Mouse (Mus musculus) heart, adult 2 months (tissue): ENCODE measurements at regions not wholly inside any gene's neighbourhood (a gene's known extent, or its start where the extent isn't known, plus 50 kb on each side); places are given as distances from the start of the nearest gene placed in this dataset.

ENCODE experiments used
- CTCF ChIP-seq: fragments of 200-600 bp; IDR thresholded peaks from 2 replicates; pipeline ENCODE4 v1.8.1; 2022; ENCODE audit warnings: antibody characterized with exemption, mild to moderate bottlenecking, moderate library complexity
- POLR2A ChIP-seq: fragments of 200-500 bp; IDR thresholded peaks from 2 replicates; pipeline ENCODE4 v1.6.1; 2011; ENCODE audit warnings: mild to moderate bottlenecking, low read depth, low read length, control low read depth; ENCODE audit not compliant: insufficient read depth

DNA sequence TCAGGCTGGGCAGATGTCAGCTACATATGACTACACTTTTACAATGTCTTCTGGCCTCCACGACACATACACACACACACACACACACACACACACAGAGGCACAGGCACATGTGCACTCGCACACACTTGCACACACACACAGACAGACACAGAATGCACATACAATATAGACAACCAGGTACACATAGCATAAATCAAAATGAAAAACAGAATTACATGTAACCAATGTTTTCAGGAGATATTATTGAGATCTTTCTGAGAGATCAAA is 863.1 kb downstream of the Slitrk6 start:
- no peak for TF ChIP-seq POLR2A
- no peak for TF ChIP-seq CTCF
